Mouse (Mus musculus) layer of hippocampus, adult 8-10 months (tissue): Measurements from ENCODE around the gene Cabp4. TPM values are rescaled to one million over a fixed set of nuclear protein-coding genes. Genes with fewer than 3 reads are reported as not detected.
"Not testable (repeated sequence)": the region's sequence is repeated elsewhere in the genome, so short reads cannot be mapped to it uniquely, and the experiment has no call there.

Experiments
- DNase-seq, 2 experiments: peaks; one replicate each; pipeline ENCODE4 v3.0.0; 2022; ENCODE audit warnings: low spot score in 2 of 2
- total RNA-seq, 4 experiments: library from RNA; stranded (reverse); gene quantifications; 2 replicates each; pipeline ENCODE4 v1.2.4; 2022

Cabp4 gene
- total RNA-seq, 4 experiments from 2014 or later: 0.68 TPM; not detected in 3

DNA sequence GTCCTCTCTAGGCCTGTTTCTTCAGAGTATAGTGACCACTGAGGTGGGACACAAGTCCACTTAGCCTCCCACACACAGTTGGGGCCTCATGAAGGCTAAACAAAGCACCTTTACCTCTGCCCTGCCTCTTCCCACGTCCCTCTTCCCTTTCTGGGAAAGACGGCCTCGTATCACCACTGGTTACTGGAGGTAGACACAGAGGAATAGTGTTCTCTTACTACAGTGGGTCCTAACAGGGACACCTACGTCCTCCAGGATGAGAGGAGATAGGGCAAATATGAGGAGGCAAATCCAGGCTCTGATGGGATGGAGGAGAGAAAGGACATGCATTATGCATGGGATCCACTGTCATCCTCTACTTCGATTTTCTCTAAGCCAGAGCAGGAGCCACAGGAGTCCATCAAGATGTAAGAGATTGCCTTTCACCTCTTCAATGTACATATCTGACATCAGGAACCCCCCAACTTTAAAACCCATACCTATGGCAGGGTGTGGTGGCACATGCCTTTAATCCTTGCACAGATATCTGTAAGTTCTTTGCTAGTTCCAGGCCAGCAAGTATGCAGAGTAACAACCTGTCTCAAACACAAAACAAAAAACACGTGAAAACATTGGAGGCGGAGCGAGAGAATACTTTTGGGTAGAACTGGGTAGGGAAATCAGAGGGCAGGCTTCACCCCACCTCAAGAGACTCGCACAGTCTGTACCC lies 4.1 kb upstream of the Cabp4 start:
- DNase-seq: no peak

DNA sequence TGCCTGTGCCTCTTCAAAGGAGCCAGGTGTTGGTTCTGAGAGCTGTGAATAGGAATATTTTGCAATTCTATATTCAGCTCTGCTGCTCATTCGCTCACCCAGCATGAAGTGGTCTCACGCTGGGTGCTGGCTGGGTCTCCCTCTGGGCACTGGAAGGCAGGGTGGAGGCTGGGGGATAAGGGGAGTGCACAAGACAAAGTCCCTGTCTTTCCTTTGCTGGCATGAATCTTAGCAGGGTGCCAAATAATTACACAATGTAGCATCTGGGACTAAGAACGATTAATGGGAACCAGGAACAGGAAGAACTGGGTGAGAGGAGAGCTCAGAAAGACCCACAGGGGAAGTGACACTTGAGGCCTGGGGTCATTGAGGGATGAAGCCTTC lies 3.2 kb upstream of the Cabp4 start:
- no peak for DNase-seq

DNA sequence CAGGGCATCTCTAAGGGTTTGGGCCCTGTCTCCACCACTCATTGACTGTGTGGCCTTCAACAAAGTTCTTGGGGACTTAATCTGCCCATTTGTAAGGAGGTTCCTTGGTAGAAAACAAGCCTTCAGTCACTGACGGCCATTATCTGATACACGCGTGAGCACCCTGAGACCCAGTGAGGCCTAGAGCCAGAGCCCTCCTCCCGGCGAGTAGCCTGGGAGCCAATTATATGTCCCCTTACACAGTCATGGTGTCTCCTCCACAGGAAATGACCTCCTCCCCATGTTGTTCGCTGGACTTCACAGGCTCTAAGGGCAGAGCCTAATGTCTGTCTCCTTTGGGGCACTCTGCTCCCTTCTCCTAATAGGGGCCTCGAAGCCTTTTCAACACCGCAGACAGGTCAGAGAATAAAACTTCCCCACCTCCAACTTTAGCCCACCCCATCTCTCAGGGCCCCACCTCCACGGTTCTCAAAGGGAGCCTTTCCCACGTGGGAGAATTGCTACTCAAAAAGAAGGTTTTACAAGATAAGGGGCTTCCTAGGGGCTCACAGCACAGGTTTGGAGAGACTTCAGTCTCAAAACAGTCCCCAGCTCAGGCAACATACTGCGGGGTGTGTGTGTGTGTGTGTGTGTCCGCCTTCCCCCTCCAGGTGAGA lies 2.7 kb upstream of the Cabp4 start:
- no peak for DNase-seq

DNA sequence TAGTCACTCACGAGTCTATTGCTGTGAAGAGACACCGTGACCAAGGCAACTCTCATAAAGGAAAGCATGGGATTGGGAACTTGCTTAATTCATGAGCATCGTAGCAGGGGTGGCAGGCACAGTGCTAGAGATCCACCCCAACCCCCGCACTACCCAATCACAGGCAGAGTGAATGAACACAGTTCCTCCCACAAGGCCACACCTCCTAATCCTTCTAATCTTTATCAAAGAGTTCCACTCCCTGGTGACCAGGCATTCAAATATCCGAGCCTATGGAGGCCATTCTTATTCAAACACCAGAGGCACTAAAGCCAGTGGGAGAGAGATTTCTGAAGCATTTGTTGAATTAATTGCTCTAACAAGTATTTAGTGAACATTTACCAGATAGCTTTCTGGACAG lies 2.1 kb upstream of the Cabp4 start:
- no peak for DNase-seq

DNA sequence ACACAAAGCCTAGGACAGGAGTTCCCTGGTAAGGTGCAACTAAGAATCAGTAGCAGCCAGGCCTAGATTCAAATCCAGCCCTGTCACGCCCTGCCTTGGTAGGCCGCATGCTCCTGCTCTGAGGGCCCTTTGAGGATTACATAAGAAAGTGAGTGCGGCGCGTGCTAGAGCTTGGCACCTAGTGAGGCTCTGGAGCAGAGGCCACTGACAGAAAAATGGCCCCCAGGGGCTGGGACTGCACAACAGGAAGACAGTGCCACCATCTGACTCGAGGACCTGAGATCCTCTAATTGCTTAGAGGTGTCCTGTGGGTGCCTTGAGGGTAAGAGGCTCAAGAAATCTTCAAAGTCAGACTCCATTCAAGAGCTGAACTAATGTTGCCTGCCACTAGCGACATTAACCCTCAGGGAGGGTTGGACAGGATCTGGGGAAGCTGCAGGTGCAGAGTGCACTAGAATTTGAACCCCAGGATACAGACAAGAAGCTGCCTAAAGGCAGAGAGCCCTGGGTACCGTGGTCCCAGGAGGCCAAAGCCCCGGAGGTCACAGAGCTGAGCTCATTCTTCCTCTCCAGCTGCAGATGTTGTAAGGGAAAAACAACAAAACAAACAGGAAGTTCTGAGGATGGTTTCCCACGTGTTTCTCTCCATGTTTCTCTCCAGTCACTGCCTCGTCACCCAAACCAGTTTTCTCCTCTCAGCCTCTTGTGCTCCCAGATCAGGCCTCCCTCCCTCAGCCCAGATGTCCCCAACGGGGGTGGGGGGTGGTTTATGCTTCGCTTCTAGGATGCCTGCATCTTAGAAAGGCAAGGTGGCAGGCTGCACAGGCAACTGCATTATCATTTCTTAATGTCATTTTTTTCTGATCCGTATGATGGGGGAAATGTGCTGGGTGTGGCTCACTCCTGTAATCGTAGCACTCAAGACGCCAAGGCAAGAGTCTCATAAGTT lies 991 bp upstream of the Cabp4 start:
- no peak for DNase-seq

DNA sequence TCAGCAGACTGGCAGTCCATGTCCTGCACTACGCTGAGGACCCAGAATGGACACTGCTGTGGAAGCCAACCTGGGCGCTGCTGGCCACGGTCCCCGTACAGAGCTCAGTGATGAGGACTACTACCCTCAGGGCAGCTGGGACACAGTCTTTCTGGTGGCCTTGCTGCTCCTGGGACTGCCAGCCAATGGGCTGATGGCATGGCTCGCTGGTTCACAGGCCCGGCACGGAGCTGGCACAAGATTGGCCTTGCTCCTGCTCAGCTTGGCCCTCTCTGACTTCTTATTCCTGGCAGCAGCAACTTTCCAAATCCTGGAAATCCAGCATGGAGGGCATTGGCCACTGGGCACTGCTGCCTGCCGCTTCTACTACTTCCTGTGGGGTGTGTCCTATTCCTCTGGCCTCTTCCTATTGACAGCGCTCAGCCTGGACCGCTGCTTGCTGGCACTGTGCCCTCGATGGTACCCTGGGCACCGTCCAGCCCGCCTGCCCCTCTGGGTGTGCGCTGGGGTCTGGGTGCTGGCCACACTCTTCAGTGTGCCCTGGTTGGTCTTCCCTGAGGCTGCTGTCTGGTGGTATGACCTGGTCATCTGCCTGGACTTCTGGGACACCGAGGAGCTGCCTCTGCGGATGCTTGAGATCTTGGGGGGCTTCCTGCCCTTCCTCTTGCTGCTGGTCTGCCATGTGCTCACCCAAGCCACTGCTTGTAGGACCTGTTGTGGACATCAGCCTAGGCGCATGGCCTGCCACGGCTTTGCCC lies 1.2 kb downstream of the Cabp4 start:
- DNase-seq: no peak

DNA sequence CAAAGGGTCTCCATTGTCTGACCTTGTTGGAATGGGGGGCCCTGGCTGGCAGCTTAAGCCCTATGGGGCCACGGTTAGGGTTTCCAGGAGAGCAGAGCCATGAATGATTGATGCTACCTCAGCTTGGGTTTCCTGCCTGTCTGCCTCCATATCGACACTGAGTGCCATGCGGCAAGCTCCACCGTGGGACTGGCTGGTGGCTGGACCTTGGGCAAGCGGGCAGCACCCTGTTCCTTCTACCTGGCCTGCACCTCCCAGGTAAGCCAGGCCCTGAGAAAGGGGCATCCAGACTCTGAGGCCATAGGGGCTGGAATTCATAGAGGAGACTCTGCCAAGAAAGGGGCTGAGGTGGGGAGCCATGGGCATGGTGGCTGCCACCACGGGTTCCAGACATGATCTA lies 3.7 kb downstream of the Cabp4 start:
- no peak for DNase-seq

DNA sequence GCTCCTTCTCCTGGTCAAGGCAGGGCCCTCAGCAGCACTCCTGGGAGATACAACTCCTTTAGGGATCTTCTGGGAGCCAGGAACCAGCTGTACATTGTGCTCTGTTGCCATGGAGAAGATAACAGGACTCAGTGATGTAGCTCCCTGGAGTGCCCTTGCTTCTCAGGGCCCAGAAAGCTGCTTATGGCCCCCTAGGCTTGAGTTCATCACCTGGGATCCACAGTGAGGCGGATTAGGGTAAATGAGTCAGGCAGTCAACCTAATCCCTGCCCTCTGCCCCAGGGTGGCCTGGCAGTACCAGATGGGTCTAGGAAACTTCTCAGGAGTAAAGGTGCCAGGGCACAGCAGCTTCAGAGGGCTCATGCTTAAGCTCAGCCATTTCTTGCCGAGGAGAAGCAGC lies 4.4 kb downstream of the Cabp4 start, which contains the start of gene Gpr152:
Gpr152 (plus strand) TSS at position 342 of the 400 bp plus-strand sequence.
- no peak for DNase-seq

DNA sequence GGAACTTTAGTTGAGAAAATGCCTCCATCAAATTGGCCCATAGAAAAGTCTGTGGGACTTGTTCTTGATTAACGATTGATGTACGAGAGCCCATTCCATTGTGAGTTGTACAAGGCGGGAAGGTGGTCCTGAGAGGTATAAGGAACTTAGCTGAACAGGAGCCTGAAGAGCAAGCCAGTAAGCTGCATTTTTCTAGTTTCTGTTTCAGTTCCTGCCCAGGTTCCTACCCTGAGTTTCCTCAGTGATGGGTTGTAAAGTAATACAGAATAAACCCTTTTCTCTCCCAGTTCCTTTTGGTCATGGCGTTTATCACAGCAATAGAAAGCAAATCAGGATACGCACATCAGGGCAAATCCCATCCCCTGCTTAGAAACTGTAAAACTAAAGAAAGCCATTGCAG lies 5.9 kb downstream of the Cabp4 start:
- DNase-seq: no peak

DNA sequence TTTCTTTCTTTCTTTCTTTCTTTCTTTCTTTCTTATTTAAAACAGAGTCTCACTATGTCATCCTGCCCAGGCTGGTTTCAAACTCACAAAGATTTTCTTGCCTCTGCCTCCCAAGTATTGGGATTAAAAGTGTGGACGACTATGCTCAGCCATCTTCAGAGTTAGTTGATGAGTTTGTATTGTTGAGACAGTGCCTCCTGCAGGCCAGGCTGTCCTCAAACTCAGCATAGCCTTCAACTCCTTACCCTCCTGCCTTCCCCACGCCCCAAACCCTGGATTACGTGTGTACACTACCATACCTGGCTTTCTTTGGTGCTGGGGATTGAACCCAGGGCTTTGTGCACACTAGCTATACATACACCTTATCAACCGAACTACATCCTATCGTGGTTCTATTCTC lies 7.4 kb downstream of the Cabp4 start:
- no peak for DNase-seq

DNA sequence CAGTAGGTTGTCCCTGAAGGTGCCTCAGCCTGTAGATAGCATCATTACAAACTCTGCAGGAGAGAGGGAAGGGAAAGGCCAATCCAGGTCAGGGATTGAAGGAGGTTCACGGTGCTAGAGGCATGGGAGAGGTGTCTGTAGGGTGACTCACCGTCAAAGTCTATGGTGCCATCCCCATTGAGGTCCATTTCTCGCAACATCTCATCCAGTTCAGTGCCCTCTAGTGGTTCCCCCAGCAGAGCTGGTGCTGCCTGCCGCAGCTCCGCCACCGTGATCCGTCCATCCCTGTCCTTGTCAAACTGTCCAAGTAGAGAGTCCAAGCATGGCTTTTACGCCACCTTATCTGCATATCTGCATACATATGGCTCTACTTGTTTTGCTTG lies 7.9 kb downstream of the Cabp4 start:
- DNase-seq: not testable (repeated sequence)

DNA sequence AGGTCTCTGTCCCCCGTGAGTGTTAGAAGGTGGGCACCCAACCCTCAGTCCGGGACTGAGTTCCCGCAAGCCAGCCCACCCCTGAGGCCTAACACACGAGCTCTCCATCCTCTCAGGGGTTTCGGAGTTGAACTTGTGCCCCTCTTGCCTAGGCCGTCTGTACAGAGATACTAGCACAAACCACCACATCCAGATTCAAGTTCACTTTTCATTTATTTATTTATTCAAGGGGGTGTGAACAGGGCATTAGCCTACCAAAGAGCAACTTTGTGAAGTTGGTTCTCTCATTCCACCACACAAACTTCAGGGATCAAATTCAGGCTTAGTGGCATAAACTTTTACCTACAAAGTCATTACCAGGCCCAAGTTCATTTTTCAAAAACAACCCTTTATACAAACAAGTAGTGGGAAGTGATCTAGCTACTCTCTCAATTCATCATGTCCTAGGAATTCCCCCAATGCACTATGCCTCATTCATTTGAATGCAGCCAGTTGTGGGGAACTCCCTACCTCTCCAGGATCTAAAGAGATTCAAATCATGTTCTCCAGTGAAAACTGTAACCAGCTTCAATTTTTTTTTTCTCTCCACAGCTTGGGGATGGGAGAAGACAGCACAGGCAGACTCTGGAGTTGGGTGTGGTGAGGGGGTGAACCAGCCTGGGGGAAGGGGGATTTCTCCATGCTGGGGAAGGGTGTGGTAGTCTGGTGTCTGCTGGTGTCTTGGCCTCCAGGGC lies 8.4 kb downstream of the Cabp4 start:
- DNase-seq: not testable (repeated sequence)

DNA sequence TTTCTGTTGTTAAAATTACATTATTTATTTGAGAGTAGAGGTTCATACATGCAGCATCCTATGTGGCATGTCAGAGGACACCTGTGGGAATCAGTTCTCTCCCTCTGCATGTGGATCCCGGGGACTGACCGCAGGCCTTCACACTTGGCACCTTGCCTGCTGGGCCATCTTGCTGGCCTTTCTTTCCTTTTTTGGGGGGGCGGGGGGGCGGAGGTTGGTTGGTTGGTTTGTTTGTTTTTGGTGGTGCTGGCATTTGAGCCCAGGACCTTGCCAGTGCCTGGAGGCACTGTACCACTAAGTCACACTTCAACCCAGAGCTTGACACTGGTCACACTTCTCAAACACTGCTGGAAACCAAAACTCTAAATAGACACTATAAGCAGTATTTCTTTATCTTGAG lies 9.5 kb downstream of the Cabp4 start:
- no peak for DNase-seq

DNA sequence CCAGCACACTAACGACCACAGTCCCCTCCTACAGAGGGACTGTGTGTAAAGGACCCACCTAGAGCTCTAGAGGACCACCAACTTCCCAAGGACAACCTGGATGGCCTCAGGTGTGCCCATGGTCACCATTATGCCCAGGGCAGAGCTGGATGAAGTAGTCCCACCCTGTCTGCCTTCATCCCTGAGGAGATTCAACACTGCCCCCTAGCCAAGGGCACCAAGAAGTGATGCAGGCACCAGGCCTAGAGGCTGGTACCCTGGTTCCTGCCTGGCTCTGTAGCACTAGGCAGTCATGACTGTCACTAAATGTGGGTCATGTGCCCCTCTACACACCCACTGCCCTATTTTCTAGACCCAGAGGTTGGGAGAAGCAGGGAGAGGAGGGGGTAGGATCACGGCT lies 12.1 kb downstream of the Cabp4 start:
- DNase-seq: no peak

DNA sequence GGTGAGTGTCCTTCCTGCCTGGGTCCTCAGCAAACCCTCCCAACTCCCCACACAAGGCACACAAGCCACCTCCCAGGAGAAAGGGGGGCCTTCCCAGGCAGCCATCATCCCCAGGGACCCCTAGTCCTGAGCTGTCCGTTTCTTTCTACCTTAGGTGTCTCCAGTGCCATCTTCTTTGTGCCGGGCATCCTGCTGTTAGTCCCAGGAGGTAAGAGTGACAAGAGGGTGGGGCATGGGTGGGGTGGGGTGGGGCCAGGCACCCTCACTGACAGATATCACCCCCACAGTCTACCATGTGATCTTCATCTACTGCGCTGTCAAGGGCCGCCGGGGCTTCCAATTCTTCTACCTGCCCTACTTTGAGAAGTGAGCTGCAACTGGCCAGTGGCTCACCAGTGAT lies 12.8 kb downstream of the Cabp4 start:
- DNase-seq: no peak

DNA sequence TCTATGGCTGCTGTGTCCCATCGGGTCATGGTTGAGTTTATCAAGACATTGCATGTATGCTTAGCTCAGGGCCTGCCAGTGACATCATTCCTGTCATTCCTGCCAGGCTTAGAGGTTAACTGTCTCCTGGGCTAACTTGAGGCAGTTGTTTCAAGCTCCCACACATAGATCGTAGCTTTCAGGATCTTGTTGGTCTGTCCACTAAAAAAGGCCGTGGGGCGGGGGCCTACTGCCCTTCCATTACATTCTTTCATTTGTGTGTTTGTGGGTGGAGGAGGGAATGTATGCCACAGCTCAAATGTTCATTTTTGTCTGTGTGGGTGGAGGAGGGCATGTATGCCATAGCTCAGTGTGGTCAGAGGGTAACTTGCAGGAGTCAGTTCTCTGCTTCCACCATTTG lies 13.7 kb downstream of the Cabp4 start:
- no peak for DNase-seq

DNA sequence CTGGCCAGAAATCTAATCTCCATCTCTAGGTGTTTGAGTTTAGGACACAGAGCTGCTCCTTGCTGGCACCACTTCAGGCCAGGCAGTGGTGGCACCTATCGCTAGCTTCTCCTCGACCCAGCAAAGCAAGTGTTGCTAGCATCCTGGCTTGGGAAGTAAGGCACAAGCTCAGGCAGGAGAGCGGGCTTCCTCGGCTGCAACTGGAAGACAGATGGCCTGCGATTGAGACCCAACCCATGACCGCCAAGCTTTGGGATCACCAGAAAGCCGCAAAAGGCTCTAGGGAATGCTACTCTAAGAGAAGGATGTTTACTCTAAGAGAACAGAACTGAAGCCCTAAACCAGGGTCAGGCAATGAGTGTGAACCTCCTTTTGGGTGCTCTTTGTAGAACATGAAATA lies 14.4 kb downstream of the Cabp4 start:
- DNase-seq: no peak

DNA sequence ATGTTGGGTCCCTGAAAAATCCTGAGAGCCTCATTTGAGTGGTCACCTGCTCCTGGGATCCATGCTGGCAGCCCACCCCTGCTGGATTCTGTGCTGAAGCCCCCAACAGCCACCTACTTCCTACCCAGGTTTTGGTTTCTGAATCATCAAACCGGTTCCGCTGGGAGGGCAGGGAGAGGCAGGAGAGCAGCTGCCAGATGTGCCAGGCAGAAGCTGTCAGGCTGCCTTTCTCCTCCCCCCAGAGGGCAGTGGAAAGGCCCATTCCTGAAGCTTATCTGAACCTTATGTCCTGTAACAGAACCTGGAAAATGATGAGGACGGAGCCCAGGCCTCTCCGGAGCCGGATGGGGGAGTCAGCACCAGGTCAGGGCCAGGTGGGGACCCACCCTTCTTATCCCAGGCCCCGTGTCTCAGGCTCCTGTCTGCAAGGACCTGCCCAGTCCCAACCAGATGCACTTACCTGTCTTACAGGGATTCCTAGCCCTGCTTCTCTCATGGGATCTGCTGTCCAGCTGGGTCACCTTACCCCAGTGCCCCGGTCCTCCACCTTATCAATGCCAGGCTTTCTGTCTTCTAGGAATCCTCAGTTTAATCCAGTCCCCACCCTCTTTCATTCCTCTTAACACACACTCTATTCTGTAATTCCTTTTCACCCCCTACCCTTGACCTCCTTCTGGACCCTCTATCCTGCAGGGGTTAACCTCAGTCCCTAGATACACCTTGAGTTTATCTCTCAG lies 16.9 kb downstream of the Cabp4 start:
- no peak for DNase-seq

DNA sequence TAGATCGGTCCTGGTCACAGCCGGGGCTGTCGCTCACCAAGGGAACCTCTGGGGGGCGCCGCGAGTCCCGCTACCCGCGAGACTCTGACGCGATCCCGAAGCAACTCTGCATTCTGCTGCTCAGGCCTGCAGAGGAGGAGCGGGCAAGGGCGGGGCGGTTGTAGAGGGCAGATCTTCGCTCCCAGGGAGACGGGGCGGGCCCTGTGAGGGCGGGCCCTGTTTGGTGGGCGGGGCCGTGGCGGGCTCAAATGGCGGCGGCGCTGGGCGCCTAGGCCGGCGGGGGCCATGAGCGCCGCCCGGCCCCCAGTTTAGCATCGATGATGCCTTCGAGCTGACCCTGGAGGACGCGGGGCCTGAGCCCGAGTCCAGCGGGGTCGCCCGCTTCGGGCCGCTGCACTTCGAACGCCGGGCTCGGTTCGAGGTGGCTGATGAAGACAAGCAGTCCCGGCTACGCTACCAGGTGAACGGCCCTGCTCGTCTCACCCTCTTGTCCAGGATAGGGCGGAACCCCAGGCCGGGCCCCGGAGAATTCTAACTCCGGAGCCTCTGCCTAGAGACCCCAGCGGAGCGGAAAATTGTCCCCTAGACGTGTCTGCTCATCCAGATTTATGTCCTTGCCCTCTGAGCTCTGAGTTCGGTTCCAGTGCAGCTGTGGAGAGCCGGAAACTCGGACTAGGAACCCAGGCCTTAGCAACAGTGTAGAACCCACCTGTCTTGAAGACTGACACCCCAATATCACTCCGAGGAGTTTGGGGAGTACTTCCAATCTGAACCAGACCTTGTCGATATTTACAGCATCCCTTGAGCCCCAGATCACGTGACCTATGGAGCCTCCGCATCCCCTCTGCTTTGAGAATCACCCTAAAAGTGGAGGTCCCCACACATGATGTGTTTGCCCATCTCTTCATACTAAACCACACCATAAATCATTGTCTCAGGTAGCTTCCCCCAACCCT lies 17.8 kb downstream of the Cabp4 start, which contains the start of gene Aip:
Aip (minus strand) TSS at position 118 of the 956 bp plus-strand sequence.
- peak; percentile 97 to 98 for DNase-seq
